Mouse (Mus musculus) hindbrain, embryonic 16.5 days (tissue): ENCODE results near the gene Pkn1. TPM values are rescaled to one million over a fixed set of nuclear protein-coding genes. Genes with fewer than 3 reads are reported as not detected.

ENCODE experiments used
- ATAC-seq: fragments of 200-750 bp; cut with Nextera tagmentation; 2 replicates; pipeline ENCODE4 v1.8.0; 2017; ENCODE audit warnings: moderate TSS enrichment, moderate library complexity
- H3K27ac ChIP-seq: fragments of 300-500 bp; sonication (generic); 2 replicates; pipeline ENCODE4 v1.5.1; 2014; ENCODE audit warnings: low read depth, mild to moderate bottlenecking, control low read depth, low read length, moderate library complexity
- H3K27me3 ChIP-seq: fragments of 300-500 bp; sonication (generic); replicated peaks from 2 replicates; pipeline ENCODE4 v1.6.1; 2014; ENCODE audit warnings: low read length; ENCODE audit not compliant: control insufficient read depth, insufficient read depth
- H3K36me3 ChIP-seq: fragments of 300-500 bp; sonication (generic); 2 replicates; pipeline ENCODE4 v1.6.1; 2014; ENCODE audit warnings: mild to moderate bottlenecking, low read length, moderate library complexity, mixed read lengths; ENCODE audit not compliant: control insufficient read depth, insufficient read depth
- H3K4me1 ChIP-seq: fragments of 300-500 bp; sonication (generic); 2 replicates; pipeline ENCODE4 v1.6.1; 2014; ENCODE audit warnings: low read depth, low read length; ENCODE audit not compliant: control insufficient read depth, insufficient read depth
- H3K4me2 ChIP-seq: fragments of 300-500 bp; sonication (generic); 2 replicates; pipeline ENCODE4 v1.6.1; 2014; ENCODE audit warnings: mild to moderate bottlenecking, low read length, control low read depth, moderate library complexity
- H3K4me3 ChIP-seq: fragments of 300-500 bp; sonication (generic); 2 replicates; pipeline ENCODE4 v1.5.1; 2014; ENCODE audit warnings: mild to moderate bottlenecking, low read length, control low read depth, moderate library complexity
- H3K9ac ChIP-seq: fragments of 300-500 bp; sonication (generic); 2 replicates; pipeline ENCODE4 v1.6.1; 2014; ENCODE audit warnings: low read depth, mild to moderate bottlenecking, control low read depth, low read length, moderate library complexity
- H3K9me3 ChIP-seq: fragments of 300-500 bp; sonication (generic); 2 replicates; pipeline ENCODE4 v1.6.1; 2014; ENCODE audit warnings: mild to moderate bottlenecking, low read length, moderate library complexity; ENCODE audit not compliant: control insufficient read depth
- WGBS: fragments of 180-500 bp; shearing (Covaris S2); extraction: QIAGEN DNeasy Blood & Tissue Kit; methylation state at CpG from one replicate; pipeline ENCODE4 v1.1.7; 2014; 5-methylcytosine and 5-hydroxymethylcytosine counted together
- polyA plus RNA-seq: library from polyadenylated mRNA; unstranded; fragments of >200 nt; fragmentation: Nextera tagmentation; extraction: Ambion mirVana; gene quantifications from 2 replicates; pipeline ENCODE4 v1.2.1, GENCODE M21; 2015

Gene Pkn1
- polyA plus RNA-seq, 1 experiment from 2014 or later, result 21.2 TPM

- WGBS, result 10% methylated on average over 4 of the region's 4 CpGs
Measured at GRCm38 (mm10) chr8:83662421-83662826, 36.6 kb downstream of the Pkn1 start.

GRCm38 (mm10) chr8:83660995-83661680 lies 37.8 kb downstream of the Pkn1 start:
- Histone ChIP-seq H3K9ac (peak overlapping the region; percentile 28; the same call in 1 of the 2 replicates), H3K9me3 (no peaks in the 10 kb centered on the region), H3K27me3 (no peaks in the 10 kb centered on the region), H3K36me3 (no peaks in the 10 kb centered on the region), H3K27ac (peak overlapping the region; percentile 9; the same call in 1 of the 2 replicates), H3K4me1 (peaks cover 23% of the 10 kb centered on the region), H3K4me3 (no peak overlapping the region), H3K4me2 (0 out of 2 replicates have a peak overlapping the region, but pooled peaks have one; percentile 10)
- ATAC-seq, result peak; percentile 5; the same call in 1 of the 2 replicates
- 24% methylated on average over 22 of the region's 22 CpGs for WGBS

More at GRCm38 (mm10) chr8:83662421-83662826, 36.6 kb downstream of the Pkn1 start:
- peak; percentile 34; the same call in 1 of the 2 replicates for ATAC-seq
- H3K4me1 ChIP-seq, result peaks cover 36% of the 10 kb centered on the region
- no peak overlapping the region for H3K4me3 ChIP-seq
- no peaks in the 10 kb centered on the region for H3K27me3 ChIP-seq
- no peaks in the 10 kb centered on the region for H3K36me3 ChIP-seq
- no peak overlapping the region for H3K4me2 ChIP-seq
- 0 out of 2 replicates have a peak overlapping the region, but pooled peaks have one; percentile 18 for H3K27ac ChIP-seq
- H3K9ac ChIP-seq, result no peak overlapping the region; the same call in 1 of the 2 replicates
- H3K9me3 ChIP-seq, result no peaks in the 10 kb centered on the region

GRCm38 (mm10) chr8:83660545-83660944 lies 38.4 kb downstream of the Pkn1 start:
- WGBS, result 7% methylated on average over 8 of the region's 8 CpGs
- Histone ChIP-seq H3K27ac (peak overlapping the region; percentile 45; the same call in 1 of the 2 replicates), H3K27me3 (no peaks in the 10 kb centered on the region), H3K9me3 (no peaks in the 10 kb centered on the region), H3K4me1 (peaks cover 21% of the 10 kb centered on the region), H3K4me3 (no peak overlapping the region), H3K36me3 (no peaks in the 10 kb centered on the region), H3K4me2 (peak overlapping the region; percentile 3; the same call in 1 of the 2 replicates), H3K9ac (no peak overlapping the region; the same call in 1 of the 2 replicates)
- peak; percentile 14 for ATAC-seq

- Histone ChIP-seq H3K9me3 (no peaks in the 10 kb centered on the region), H3K4me2 (no peak overlapping the region), H3K27ac (peak overlapping the region; percentile 34; the same call in 1 of the 2 replicates), H3K27me3 (no peaks in the 10 kb centered on the region), H3K9ac (no peak overlapping the region), H3K4me3 (no peak overlapping the region), H3K4me1 (peaks cover 31% of the 10 kb centered on the region), H3K36me3 (no peaks in the 10 kb centered on the region)
- 85% methylated on average over 13 of the region's 13 CpGs for WGBS
- ATAC-seq, result no peak
Measured at GRCm38 (mm10) chr8:83656484-83657246, 42.3 kb downstream of the Pkn1 start.

- ATAC-seq, result no peak
- H3K9me3 ChIP-seq, result no peaks in the 10 kb centered on the region
- H3K9ac ChIP-seq, result no peak overlapping the region
- H3K27me3 ChIP-seq, result no peaks in the 10 kb centered on the region
- WGBS, result 92% methylated on average over 9 of the region's 9 CpGs
- no peak overlapping the region for H3K4me2 ChIP-seq
- no peaks in the 10 kb centered on the region for H3K36me3 ChIP-seq
- H3K4me1 ChIP-seq, result peaks cover 29% of the 10 kb centered on the region
- H3K27ac ChIP-seq, result no peak overlapping the region
- H3K4me3 ChIP-seq, result no peak overlapping the region
Measured at GRCm38 (mm10) chr8:83656043-83656442, 42.9 kb downstream of the Pkn1 start.

GRCm38 (mm10) chr8:83654725-83655124 lies 44.3 kb downstream of the Pkn1 start:
- H3K27ac ChIP-seq, result no peak overlapping the region
- ATAC-seq, result no peak
- no peak overlapping the region for H3K4me2 ChIP-seq
- H3K4me1 ChIP-seq, result peaks cover 17% of the 10 kb centered on the region
- 99% methylated on average over 6 of the region's 6 CpGs for WGBS
- no peak overlapping the region for H3K4me3 ChIP-seq
- no peaks in the 10 kb centered on the region for H3K27me3 ChIP-seq
- H3K9ac ChIP-seq, result no peak overlapping the region
- H3K36me3 ChIP-seq, result no peaks in the 10 kb centered on the region
- H3K9me3 ChIP-seq, result no peaks in the 10 kb centered on the region

GRCm38 (mm10) chr8:83653662-83654017 lies 45.3 kb downstream of the Pkn1 start:
- Histone ChIP-seq H3K36me3 (no peaks in the 10 kb centered on the region), H3K4me1 (peaks cover 17% of the 10 kb centered on the region), H3K9ac (peak overlapping the region; percentile 89), H3K4me3 (peak overlapping the region; percentile 90), H3K27ac (peak overlapping the region; percentile 25; the same call in 1 of the 2 replicates), H3K4me2 (peak overlapping the region; percentile 80), H3K9me3 (no peaks in the 10 kb centered on the region), H3K27me3 (no peaks in the 10 kb centered on the region)
- 48% methylated on average over 10 of the region's 10 CpGs for WGBS
- ATAC-seq, result no peak

GRCm38 (mm10) chr8:83652744-83653661 lies 46.0 kb downstream of the Pkn1 start:
- Histone ChIP-seq H3K9me3 (no peaks in the 10 kb centered on the region), H3K4me1 (peaks cover 17% of the 10 kb centered on the region), H3K27ac (peak overlapping the region; percentile 73), H3K27me3 (no peaks in the 10 kb centered on the region), H3K4me2 (peak overlapping the region; percentile 80), H3K36me3 (no peaks in the 10 kb centered on the region), H3K4me3 (peak overlapping the region; percentile 90), H3K9ac (peak overlapping the region; percentile 89)
- WGBS, result 2% methylated on average over 41 of the region's 46 CpGs
- no peak; the same call in 1 of the 2 replicates for ATAC-seq
